Mouse (Mus musculus): Measurements from ENCODE around the gene Serpinb5.

GRCm38 (mm10) chr1:106883369-106883768 lies 22.4 kb downstream of the Serpinb5 start:
- TF ChIP-seq CTCF (IDR thresholded peaks at IDR 0.05; ENCODE audit: borderline replicate concordance, control insufficient read depth, extremely low read depth, insufficient read depth, low read length, poor library complexity), result no peak
- no peak for TF ChIP-seq POLR2A (IDR thresholded peaks at IDR 0.05; ENCODE audit: control insufficient read depth, extremely low read depth, insufficient read depth, low read length, poor library complexity)

Measured in thymus, adult 2 months (tissue).